Mouse (Mus musculus): ENCODE measurements around the gene 4933405L10Rik.

4933405L10Rik gene

GRCm38 (mm10) chr8:105700966-105701824 is 6.3 kb upstream of the 4933405L10Rik start, which contains the start of the genes Acd and Pard6a:
Acd (minus strand) TSS chr8:105701102.
Pard6a (plus strand) TSS chr8:105701148.
- peak; percentile 97 for DNase-seq

- no peak for DNase-seq
Observed at GRCm38 (mm10) chr8:105702001-105702401, 5.5 kb upstream of the 4933405L10Rik start.

GRCm38 (mm10) chr8:105702731-105703415 is 4.6 kb upstream of the 4933405L10Rik start:
- no peak for DNase-seq

DNA sequence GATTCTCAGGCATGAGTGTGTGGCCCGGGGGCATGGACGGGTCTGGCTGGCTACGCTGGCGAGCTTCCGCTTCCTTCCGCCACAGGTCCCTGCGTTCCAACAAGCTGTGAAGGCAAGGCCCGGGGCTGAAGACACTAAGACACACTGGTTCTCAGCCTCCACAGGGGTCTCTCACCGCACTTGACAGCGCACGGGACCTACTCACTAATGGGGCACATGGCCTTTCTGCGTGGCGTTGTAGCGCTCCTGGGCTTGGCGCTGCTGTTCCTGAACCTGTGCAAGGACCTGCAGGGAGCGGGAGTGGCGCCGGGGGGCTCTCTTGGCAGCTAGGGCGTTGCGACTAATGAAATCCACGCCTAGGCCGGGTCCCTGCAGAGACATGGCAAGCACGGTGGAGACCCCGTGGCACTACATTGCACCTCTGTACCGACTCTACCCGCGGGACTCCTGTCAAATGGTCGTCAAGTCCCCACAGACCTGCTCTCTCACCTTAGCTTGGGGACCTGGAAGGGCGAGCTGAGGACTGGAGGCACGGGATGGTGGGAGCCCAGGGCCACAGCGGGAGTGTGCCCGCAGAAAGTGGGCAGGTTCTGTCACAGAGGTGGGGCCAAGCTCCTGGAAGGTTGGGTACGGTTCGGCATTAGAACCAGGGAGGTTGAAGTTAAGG is 3.2 kb upstream of the 4933405L10Rik start:
- DNase-seq: no peak

DNA sequence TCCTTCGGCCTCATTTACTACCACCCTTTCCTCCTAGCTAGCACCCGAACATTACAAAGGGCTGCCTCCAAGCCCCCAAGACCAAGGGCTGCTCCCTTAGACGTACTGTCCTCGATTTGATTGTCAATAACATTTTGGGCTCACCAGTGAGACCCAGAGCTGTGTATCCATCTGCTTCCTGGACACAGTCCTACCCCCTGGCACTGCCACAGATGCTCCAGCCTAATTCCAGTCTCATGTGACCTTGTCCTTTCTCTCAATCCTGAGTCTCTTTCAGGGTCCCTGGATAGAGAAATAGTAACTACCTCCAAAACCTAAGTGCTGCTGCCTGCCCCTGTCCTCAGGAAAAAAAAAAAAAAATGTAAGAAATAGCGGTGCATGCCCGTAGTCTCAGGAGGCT is 2.5 kb upstream of the 4933405L10Rik start:
- no peak for DNase-seq

GRCm38 (mm10) chr8:105706426-105706825 is 1.0 kb upstream of the 4933405L10Rik start:
- DNase-seq: no peak

- no peak for DNase-seq
Observed at GRCm38 (mm10) chr8:105708675-105709074, 1.2 kb downstream of the 4933405L10Rik start.

GRCm38 (mm10) chr8:105709317-105709716 is 1.9 kb downstream of the 4933405L10Rik start:
- DNase-seq: no peak

- no peak for DNase-seq
Observed at GRCm38 (mm10) chr8:105712286-105712685, 4.8 kb downstream of the 4933405L10Rik start.

DNA sequence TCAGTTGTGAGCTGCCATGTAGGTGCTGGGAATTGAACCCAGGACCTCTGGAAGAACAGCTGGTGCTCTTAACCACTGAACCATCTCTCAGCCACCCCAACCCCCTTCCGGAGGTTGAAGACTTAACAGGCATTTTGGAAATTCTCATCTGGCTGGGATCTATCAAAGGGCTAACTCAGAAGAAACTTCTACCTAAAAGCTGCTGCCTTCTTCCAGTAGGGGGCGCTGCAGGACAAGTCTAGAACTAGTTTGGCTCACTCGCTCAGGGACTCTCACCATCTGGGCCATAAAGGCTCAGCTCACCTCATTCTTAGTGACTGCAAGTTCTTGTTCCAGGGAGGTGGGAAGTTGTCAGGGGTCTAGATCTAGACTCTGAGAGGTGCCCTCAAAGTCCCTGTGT is 6.7 kb downstream of the 4933405L10Rik start:
- peak; percentile 89 for DNase-seq

GRCm38 (mm10) chr8:105715042-105715441 is 7.6 kb downstream of the 4933405L10Rik start:
- DNase-seq: no peak

DNA sequence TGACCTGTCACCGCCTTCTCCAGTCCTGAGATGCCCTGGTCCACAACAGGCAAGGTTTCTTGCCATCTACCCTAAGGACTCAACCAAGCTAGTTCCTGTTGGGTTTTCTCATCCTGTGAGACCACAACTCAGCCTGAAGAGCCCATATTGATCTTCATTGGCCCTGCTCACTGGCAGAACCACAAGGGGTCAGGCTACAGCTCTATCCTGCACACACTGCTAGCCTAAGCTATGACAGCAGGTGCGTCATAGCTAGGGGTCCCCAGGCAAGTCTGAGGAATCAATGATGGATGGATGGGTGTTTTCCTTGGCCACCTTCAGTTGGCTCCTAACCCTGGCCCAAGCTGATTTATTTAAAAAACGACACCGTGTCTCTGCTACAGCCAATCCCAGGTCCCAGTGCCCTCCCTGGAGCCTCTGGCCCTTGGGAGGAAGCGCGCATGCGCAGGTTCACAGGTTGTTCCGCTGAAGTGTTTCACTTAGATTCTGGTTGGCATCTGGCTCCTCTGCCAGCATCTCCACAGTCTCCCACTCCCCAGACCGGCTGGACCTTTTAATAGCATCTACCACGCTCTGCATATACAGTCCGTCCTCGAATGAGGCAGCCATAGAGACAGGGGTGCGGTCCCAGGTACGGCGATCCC is 9.0 kb downstream of the 4933405L10Rik start:
- DNase-seq: no peak

- DNase-seq: no peak
Observed at GRCm38 (mm10) chr8:105719637-105720036, 12.2 kb downstream of the 4933405L10Rik start.

DNA sequence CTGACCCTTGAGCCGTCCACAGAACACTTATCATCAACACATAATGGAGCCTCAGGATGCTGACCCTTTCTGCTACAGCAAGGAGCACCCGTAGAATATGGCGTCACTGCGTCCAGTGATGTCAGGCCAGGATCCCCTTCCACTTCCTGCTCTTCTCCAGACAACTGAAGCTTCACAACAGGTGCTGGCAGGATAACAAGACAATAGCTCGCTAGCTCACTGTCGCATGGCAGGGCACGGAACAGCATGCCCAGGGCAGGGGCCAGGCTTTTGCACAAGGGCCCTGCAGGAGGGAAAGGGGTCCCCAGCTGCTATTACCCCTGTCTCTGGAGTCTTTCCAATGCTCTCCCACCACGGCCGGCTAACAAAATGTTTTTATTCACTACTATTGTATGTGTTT is 15.4 kb downstream of the 4933405L10Rik start:
- no peak for DNase-seq

GRCm38 (mm10) chr8:105725726-105726125 is 18.3 kb downstream of the 4933405L10Rik start:
- no peak for DNase-seq

GRCm38 (mm10) chr8:105727397-105728124 is 20.1 kb downstream of the 4933405L10Rik start:
- peak; percentile 76 for DNase-seq

DNA sequence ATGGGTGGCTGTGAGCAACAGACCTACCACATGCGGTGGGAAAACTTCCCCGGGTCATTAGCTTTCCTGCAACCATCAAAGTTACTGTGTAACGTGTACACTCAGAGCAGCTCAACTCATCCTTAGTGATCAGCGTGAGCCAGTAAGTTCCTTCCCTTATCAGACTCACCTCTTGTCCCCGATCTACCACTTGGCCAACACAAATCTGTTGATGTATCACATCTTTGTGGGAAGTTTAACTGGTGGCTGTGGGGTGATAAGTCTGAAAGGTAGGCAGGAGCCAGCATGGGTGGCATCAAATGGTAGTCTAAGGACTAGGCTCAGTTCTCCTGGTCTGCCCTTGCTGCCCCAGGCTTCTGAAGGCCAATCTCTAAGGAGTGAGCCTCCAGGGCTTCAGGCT is 24.7 kb downstream of the 4933405L10Rik start:
- no peak for DNase-seq

- no peak for DNase-seq
Observed at GRCm38 (mm10) chr8:105739216-105739615, 31.8 kb downstream of the 4933405L10Rik start.

- peak; percentile 30 for DNase-seq
Observed at GRCm38 (mm10) chr8:105743301-105743700, 35.8 kb downstream of the 4933405L10Rik start.

DNA sequence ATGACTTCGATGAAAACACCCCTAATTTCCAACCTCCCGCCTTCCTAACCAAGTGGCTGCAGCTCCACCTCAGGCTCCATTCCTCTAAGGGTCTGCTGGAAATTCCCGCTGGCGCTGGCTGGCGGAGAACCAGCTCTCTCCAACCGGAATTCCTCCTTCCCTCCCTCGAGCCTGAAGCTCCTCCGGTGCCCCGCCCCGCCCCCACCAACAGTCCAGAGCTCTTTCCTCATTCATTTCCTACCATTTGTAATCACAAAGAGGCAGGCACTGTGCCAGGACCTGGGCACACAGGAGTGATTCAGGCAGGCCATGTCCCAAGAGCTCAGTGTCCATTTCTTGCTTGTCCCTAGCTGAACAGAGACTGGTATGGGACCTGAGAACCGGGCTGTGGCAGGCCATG is 43.2 kb downstream of the 4933405L10Rik start:
- DNase-seq: peak; percentile 76

GRCm38 (mm10) chr8:105753916-105754315 is 46.5 kb downstream of the 4933405L10Rik start:
- DNase-seq: no peak

GRCm38 (mm10) chr8:105754688-105755087 is 47.2 kb downstream of the 4933405L10Rik start:
- no peak for DNase-seq
